Mouse (Mus musculus): ENCODE measurements around the gene Malsu1.

Malsu1 gene

DNA sequence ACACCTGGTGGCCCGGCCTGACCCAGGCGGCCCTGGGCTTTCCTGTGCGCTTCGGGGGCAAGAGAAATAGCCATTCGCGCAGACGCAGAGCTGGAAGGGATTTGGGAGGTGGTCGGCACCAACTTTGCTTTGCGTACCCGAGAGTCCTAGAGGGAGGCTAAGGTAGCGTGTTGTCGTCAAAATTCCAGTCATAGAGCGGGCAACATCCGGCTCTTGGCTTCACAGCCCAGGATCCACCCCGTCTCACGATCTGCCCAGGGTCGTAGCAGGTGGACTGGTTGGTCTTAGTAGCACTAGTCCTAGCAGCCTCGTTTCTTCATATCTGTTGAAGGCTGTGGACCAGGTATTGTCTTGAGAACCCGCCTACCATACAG, 509 bp downstream of the Malsu1 start:
- no peak for DNase-seq (ENCODE audit: low spot score in 2 of 2)

DNA sequence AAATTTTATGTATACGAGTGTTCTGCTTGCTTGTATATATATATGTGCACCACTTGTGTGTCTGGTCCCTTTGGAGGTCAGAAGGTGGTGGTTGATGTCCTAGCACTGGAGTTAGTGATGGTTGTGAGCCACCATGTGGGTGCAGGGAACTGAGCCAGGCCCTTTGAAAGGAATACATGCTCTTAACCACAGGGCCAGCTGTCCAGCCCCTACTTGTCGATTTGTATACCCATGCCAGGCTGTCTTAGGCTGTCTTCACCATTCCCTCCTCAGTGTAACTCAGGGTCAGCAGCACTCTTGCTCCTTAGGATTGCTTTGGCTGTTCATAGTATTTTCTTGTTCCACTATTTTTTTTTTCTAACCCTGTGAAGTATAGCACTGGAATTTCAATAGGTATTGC, 4.3 kb downstream of the Malsu1 start:
- DNase-seq (ENCODE audit: low spot score in 2 of 2) = no peak

DNA sequence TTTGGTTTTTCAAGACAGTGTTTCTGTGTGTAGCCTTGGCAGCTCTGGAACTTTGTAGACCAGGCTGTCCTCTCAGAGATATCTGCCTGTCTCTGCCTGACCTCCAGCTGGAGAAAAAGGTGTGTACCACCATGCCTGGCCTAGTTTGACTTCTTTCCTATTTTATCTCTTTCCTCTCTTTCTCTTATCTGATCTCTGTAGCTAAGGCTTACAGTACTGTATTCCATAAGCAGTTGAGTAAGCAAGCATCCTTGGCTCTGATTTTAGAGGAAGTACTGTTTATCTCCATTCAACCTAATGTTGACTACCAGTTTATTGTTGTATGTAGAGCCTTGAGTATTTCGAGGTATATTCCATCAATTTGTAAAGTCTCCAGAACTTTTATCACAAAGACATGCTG, 5.7 kb downstream of the Malsu1 start:
- no peak for DNase-seq (ENCODE audit: low spot score in 2 of 2)

DNA sequence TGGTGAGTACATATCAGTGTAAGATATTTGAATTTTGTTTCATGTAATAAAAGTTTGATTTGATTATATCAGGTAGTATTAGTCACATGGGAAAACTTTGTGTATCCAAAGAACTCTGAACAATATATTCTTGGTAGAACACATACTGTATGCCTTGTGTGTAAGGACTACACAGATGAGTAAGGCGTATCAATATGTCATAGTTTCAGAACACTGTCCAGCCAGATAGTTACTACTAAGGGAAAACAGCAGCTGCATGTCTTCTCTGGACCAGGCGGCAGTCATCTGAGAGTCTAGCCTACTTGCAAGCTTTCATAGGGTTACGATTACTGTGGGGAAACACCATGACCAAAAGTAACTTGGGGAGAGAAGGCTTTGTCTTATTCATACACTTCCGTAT, 9.4 kb downstream of the Malsu1 start:
- no peak for DNase-seq (ENCODE audit: low spot score in 2 of 2)

DNA sequence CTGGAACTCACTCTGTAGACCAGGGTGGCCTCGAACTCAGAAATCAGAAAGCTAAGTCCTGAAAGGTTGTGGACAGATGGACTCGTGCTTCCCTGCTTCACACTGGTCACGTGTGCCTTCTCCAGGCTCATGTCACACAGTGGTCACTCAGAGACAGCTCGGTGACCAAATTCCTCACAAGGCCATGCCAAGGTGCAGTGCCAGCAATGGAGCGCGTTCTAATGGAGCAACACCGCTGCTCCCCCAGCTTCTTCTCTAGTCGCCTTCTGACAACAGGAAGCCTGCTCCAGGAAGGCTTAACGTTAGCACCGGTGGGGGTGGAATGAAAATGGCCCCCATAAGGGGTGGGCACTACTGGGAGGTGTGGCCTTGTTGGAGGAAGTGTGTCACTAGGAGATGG, 21.4 kb downstream of the Malsu1 start:
- DNase-seq (ENCODE audit: low spot score in 2 of 2) = no peak

DNA sequence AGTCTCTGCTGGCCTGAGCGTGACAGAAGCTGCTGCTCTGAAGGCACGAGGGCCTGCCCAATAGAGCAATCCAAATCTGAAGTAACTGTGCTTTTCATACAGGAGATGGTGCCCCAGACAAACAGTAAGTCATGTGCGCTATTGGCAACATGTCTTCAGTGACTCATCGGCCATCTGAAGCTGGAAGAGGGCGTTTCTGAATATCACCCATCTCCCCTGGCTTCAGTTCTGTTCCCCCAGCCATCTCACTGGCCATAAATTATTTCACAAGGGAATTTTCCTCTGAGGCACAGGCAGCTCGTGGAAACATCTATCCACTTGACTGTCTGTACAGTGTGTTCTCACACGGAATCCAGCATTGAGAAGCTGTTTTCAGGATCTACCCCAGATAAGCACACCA, 22.8 kb downstream of the Malsu1 start:
- DNase-seq (ENCODE audit: low spot score in 2 of 2) = peak in 1 of 2 experiments; percentile 42

DNA sequence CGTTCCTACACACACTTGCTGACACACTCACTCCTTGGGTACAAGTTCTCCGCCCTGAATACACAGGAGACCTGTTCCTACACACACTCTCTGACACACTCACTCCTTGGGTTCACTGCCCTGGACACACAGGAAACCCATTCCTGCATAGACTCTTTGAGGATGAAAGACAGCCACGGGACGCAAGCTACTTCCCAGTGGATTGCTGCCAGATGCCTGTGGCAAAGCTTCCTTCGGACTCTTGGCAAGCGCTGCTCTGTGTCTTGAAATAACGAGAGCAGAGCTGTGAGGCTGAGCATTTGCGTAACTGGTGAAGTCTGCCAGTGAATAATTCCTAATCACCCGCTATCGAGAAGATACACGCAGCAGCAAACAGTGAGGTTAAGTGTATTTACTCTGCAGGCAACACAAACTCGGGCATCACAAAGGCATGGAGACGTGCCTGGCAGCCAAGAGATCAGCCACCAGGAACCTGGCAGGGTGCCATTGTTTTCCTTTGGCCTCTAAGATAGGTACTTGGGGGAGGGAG, 23.4 kb downstream of the Malsu1 start:
- peak; percentile 66 to 73 for DNase-seq (ENCODE audit: low spot score in 2 of 2)

DNA sequence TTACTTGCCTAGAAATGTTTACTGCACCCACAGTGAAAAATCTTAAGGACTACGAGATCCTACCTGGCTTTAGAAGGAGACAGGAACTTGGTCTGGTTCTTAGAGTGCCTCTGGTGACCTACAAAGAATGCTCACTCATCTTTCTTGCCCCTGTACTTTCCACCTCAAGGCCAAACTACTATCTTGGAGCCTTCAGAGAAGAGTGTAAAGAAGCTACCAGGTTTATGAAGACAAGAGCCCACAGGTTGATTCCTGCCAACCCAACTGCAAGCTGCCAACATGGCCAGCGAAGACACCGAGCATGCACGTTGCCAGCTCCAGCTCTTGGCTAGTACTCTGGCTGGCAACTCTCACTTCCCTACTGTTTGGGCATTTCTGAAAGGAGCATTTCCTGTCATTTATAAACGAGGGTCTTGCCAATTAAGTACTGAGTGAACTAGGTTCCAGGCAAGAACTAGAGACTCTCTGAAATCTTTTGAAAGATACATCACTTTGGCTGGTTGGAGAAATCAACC, 24.1 kb downstream of the Malsu1 start:
- no peak for DNase-seq (ENCODE audit: low spot score in 2 of 2)

DNA sequence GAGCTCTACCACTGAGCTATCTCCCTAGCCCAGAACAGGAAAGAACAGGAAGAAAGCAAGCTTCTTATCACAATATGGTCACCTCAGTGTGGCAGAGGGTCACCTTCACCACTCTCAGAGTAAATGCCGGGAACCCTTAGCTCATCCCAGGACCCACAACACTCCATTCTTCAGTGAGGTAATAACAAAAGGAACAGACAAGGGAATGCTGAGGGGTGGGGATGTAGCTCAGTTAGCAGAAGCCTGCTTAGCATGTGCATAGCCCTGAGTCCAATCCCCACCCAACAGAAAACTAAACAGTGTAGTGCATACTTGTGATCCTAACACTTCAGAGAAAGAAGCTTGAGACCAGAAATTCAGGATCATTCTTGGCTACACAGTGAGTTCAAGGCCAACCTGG, 25.5 kb downstream of the Malsu1 start:
- no peak for DNase-seq (ENCODE audit: low spot score in 2 of 2)

DNA sequence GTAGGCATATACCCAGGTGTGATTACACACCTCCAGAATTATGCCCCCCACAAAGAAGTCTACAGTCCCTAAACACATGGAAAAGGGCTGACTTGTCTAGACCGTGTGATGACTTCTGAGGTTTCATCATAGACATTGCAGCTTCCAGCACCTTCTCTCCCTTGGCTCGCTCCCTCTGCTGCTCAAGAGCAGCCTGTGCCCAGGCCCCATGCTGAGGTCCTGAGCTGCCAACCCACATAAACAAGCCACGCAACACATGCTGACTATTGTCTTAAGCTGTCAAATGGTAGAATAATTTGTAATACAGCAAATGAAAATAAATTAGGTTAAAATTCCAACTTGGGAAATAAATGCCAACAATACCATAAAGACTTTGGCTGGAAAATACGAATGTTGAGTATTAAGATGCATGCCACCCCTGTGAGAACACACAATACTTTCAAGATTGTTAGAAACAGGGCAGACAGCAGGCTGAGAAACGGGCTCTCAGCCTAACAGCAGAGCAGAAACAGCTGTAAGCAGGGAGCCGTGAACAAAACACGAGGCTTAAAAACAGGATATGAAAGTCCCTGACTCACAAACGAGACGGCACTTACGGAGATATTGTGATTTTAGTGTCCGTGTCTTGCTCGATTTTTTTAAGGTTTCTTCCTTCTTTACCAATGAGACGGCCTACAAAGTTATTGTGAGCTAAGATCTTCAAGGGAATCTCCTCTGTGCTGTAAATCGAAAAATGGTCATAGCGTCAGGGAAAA, 33.3 kb downstream of the Malsu1 start:
- DNase-seq (ENCODE audit: low spot score in 2 of 2) = no peak

DNA sequence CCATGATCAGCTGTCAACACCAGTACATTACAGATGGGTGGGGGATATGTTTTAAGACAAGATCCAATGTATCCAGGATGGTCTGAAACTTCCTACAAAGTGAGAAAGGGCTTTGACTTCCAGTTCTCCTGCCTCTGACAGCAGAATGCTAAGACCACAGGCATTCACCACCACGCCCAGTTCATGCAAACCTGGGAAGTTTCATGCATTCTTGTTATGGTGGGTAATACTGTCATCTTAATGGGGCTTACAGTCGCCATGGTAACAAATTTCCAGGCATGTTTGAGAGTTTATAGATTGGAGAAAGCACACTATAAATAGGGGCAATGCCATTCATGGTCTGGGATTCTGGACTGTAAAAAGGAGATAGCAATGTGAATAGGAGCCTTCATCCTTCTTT, 35.6 kb downstream of the Malsu1 start:
- no peak for DNase-seq (ENCODE audit: low spot score in 2 of 2)

DNA sequence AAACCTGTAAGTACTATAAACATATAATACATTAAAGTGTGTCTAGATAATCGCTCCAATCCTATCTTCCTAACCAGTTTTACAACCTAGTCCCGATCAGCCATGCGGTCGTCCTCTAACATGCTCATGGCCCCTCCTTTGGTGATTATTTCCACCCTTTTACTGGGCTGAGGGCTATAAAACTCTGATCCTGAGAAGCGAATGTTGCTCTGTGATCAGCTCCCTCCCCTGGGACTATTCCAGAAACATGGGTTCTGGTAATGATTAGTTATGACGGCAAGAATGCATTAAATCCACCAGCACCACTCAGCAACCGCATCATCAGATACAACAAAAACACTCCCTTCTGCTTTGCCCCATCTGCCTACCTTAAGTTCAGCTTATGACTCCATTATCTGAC, 40.3 kb downstream of the Malsu1 start:
- no peak for DNase-seq (ENCODE audit: low spot score in 2 of 2)

DNA sequence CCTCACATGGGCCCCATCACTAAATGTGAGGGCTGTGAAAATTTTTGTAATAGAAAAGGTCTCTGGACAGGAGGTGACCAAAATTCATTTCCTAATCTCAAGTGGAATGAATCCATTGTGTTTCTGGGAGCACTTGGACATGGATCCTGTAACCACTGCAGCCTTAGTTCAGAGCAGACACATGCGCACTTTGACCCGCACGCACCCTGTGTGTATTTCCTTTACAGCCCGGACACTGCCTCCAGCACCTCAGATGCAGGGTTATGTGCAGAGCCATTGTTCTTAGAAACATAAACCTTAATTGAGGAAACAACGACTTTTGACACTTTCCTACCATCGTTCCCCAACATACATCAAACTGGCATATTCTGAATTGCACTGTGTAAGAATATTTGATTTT, 40.9 kb downstream of the Malsu1 start:
- no peak for DNase-seq (ENCODE audit: low spot score in 2 of 2)

DNA sequence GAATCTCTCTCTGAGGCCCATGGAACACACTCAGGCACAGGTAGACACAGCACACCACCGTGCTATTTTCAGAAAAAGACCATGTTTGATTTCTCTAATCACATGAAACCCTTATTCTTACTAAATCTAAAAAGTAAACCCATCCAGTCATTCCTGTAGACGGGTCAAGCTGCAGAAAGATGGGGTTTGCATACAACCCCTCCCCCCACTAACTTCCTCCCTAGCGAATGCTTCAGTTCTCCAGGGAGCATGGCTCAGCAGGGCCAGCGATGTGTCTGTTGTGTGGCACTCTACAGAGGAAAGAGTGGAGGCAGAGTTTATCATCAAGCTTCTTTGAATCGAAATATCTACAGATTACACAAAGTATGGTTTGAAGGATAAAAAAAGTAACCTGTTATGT, 42.0 kb downstream of the Malsu1 start:
- DNase-seq (ENCODE audit: low spot score in 2 of 2) = no peak

DNA sequence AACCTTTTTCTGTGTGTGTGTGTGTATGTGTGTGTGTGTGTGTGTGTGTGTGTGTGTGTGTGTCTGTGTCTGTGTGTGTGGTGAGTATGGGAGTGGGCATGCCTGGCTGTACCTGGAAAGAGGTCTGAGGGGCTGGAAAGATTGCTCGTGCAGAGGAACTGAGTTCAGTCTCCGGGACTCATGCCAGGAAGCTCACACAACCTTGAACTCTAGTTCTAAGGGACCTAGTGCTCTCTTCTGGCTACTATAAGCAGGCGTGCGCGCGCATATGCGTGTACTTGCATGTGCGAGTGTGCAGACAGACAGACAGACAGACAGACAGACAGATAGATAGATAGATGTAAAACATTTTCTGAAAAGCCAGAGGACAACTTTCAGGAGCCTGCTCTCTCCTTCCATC, 42.6 kb downstream of the Malsu1 start:
- no peak for DNase-seq (ENCODE audit: low spot score in 2 of 2)

DNA sequence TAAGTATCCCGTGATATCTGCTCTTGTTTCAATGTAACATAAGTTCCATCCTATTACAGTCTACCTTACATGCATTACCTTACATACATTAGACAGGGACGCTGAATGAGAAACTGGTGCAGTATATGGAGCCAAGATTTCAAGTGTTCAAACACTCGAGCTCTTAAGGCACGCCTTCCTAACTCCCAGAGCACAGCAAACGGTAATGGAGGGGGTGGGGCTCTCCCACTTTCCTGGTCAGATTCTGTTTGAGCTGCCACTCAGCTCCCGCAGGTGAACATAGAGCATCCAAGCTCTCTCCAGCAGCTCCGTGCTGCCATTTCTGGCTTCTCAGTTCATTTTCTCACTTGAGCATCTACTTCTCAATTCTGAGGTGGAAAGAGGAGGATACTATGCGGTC, 44.9 kb downstream of the Malsu1 start:
- DNase-seq (ENCODE audit: low spot score in 2 of 2) = no peak

DNA sequence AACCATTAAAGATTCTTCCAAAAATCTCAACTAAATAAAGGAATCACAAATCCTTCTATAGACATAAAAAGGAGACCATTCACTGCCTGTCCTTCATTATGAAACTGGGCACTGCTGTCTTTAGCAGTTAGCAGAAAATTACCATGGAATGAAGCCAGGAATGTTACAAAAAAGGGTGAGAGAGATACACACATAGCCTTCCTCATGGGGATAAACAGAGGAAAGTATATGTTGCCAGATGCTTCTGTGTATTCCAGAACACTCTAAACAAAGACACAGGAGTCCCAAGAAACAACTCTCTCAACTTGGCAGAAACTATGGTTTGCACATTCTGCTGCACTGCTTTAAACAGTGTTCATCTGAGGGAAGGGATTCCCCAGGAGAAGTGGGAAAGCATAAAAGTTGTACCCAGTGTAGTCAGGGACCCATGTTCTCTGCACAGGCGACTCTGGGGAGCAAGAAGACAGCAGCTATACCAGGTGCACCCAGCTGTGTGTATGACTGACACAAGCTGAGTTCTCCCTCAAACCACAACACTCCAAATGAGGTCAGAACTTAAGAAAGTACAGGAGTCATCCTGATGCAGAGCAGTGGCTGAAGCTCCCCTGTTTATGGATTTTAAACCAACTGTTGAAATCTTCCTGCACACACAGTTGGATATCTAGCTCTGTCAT, 46.0 kb downstream of the Malsu1 start:
- no peak for DNase-seq (ENCODE audit: low spot score in 2 of 2)

DNA sequence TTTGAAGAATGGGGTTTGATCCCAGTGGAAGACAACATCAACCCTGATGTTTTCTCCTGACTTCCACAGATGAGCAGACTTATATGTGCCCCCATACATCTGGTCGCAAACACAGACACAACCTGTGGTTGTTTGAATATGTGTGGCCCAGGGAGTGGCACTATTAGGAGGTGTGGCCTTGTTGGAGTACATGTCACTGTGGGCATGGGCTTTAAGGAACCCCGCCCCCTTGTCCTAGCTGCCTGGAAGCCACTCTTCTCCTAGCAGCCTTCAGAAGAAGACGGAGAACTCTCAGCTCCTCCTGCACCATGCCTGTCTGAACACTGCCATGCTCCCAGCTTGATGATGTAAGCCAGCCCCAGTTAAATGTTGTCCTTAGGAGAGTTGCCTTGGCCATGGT, 46.8 kb downstream of the Malsu1 start:
- DNase-seq (ENCODE audit: low spot score in 2 of 2) = no peak

DNA sequence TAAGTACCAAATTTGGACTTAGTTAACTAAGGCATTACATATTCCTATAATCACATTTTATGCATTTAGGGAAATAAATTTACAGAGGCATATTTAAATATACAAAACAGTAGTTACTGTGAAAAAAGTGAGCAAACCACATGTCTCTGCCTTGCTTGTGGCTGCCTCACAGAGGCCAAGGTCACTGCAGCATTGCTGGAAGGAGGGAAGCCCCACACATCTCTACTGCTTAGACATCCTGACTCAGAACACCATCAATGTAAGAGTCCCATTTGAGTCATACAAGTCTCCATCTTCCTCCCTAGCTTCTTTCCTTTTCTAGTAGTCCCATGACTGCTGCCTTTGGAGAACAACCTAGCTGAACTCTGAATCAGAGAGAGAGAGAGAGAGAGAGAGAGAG, 56.7 kb downstream of the Malsu1 start:
- DNase-seq (ENCODE audit: low spot score in 2 of 2) = no peak

DNA sequence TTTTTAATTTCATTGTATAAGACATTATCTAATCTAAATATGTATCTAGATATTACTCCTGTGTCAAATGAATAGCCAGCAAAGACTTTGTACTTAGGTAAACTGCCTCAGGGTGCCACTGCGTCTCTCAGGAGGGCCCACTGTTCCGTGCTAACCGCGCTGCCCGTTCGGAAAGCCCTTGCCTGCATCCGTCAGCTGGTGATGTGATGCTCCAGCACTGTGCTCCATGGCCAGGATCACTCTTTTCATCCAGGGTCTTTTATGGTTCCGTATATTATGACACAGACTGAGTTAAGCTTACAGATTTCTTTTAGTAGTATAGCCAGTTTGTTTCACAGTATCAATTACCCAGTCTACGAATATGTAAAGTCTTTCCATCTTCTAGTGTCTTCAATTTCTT, 58.3 kb downstream of the Malsu1 start:
- no peak for DNase-seq (ENCODE audit: low spot score in 2 of 2)

DNA sequence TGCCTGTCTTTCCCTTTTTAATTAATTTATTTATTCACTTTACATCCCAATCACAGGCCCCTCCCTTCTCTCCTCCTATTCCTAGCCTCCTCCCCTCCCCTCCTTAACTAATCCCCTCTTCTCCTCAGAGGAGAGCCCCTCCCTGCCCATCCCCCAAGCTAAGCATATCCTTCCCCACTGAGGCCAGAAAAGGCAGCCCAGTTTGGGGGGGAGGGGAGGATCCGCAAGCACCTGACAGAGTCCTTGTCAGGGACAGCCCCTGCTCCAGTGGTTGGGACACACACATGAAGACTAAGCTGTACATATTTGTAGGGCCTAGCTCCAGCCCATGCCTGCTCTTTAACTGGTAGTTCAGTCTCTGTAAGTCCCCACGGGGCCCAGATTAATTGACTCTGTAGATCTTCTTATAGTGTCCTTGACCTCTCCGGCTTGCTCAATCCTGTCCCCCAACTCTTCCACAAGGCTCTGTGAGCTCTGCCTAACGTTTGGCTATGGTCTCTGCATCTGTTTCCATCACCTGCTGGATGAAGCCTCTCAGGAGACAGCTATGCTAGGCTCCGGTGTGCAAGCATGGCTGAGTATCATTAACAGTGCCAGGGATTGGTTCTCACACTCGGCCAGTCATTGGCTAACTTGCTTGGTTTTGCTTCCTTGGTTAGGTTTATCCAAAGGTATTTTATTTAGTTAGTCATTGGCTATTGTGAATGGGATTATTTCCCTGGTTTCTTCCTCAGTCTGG, 58.9 kb downstream of the Malsu1 start:
- DNase-seq (ENCODE audit: low spot score in 2 of 2) = no peak

All from urinary bladder, postnatal 4 days (tissue).